Mouse (Mus musculus) thymus, postnatal 4 days (tissue): ENCODE results near the gene Samhd1.

ENCODE experiments used
- DNase-seq: peaks from one replicate; pipeline ENCODE4 v3.0.0; 2021

The Samhd1 gene

GRCm38 (mm10) chr2:157095005-157095755, 39.9 kb downstream of the Samhd1 start:
- DNase-seq = peak; percentile 77

- DNase-seq = no peak
Measured at GRCm38 (mm10) chr2:157092024-157092423, 43.0 kb downstream of the Samhd1 start.

- no peak for DNase-seq
Measured at GRCm38 (mm10) chr2:157087536-157088317, 47.3 kb downstream of the Samhd1 start.

- no peak for DNase-seq
Measured at GRCm38 (mm10) chr2:157086796-157087195, 48.3 kb downstream of the Samhd1 start, which contains the start of gene Tldc2. Gene Tldc2 (plus strand): TSS chr2:157087055.

GRCm38 (mm10) chr2:157084831-157085585, 50.1 kb downstream of the Samhd1 start:
- no peak for DNase-seq

GRCm38 (mm10) chr2:157081960-157082359, 53.1 kb downstream of the Samhd1 start:
- no peak for DNase-seq

GRCm38 (mm10) chr2:157081331-157081730, 53.7 kb downstream of the Samhd1 start:
- DNase-seq = no peak

- DNase-seq = no peak
Measured at GRCm38 (mm10) chr2:157079701-157080180, 55.3 kb downstream of the Samhd1 start.

- DNase-seq = peak; percentile 78
Measured at GRCm38 (mm10) chr2:157078793-157079700, 56.0 kb downstream of the Samhd1 start, which contains the start of gene Soga1. Gene Soga1 (minus strand): TSS chr2:157079254.

- peak; percentile 50 for DNase-seq
Measured at GRCm38 (mm10) chr2:157078059-157078792, 56.8 kb downstream of the Samhd1 start.

- no peak for DNase-seq
Measured at GRCm38 (mm10) chr2:157077641-157078058, 57.4 kb downstream of the Samhd1 start.

- no peak for DNase-seq
Measured at GRCm38 (mm10) chr2:157077160-157077559, 57.9 kb downstream of the Samhd1 start.

GRCm38 (mm10) chr2:157076585-157076984, 58.5 kb downstream of the Samhd1 start:
- no peak for DNase-seq

- no peak for DNase-seq
Measured at GRCm38 (mm10) chr2:157075685-157076084, 59.4 kb downstream of the Samhd1 start.

- no peak for DNase-seq
Measured at GRCm38 (mm10) chr2:157075226-157075625, 59.8 kb downstream of the Samhd1 start.

GRCm38 (mm10) chr2:157074772-157075171, 60.3 kb downstream of the Samhd1 start:
- DNase-seq = no peak

- DNase-seq = no peak
Measured at GRCm38 (mm10) chr2:157074186-157074724, 60.8 kb downstream of the Samhd1 start.

- DNase-seq = no peak
Measured at GRCm38 (mm10) chr2:157073378-157074052, 61.5 kb downstream of the Samhd1 start.

GRCm38 (mm10) chr2:157072316-157072990, 62.6 kb downstream of the Samhd1 start:
- no peak for DNase-seq

GRCm38 (mm10) chr2:157071556-157071955, 63.5 kb downstream of the Samhd1 start:
- DNase-seq = peak; percentile 60
